Mouse (Mus musculus) c-Kit-positive CD71-negative TER-119-negative erythroid progenitor cells, embryonic 14.5 days (primary cell): ENCODE measurements around the gene Rbm47.
"Not testable (repeated sequence)": the region's sequence is repeated elsewhere in the genome, so short reads cannot be mapped to it uniquely, and the experiment has no call there.

Experiments
- DNase-seq: peaks from one replicate; pipeline ENCODE4 v3.0.0-alpha.2; 2013; ENCODE audit warnings: low read depth

Rbm47 gene

DNA sequence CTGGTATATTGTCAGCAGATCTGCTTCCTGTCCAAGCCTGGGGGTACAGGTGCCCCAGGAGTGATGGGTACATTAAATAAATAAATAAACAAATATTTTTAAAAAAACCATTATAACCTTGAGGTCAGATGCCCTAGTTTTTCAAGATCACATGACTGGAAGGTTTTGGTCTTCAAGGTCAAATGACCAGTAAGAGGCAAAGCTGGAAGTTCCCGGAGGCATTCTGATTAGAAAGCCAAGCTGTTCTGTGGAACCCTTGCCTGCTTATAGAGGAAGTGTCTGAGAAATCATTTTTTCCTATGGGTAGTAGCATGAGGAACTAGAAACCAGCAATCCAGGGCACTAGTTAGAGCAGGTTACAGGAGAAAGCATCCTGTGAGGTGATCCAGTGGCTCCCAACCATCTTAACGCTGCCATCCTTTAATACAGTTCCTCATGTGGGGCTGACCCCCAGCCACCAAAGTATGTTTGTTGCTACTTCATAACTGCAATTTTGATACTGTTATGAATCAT lies 157.4 kb downstream of the Rbm47 start:
- DNase-seq: no peak

DNA sequence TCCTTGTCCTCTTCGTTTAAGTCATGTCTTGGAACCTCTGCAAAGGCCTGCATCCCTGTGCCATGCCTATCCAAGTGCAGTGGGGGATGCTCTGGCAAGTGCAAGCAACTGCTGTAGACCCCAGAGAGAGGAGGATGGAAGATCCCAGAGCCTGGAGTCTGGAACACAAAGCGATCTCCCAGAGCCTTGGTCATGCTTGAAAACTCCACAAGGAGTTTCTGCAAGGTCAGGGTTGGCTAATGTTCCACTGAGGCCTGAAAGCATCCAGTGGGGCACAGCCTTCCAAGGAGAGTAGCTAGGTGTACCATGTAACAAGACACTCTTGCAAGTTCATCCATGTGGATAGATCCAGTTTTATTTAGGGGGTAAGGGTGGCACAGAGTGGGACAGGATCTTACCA lies 158.5 kb downstream of the Rbm47 start:
- DNase-seq: no peak

DNA sequence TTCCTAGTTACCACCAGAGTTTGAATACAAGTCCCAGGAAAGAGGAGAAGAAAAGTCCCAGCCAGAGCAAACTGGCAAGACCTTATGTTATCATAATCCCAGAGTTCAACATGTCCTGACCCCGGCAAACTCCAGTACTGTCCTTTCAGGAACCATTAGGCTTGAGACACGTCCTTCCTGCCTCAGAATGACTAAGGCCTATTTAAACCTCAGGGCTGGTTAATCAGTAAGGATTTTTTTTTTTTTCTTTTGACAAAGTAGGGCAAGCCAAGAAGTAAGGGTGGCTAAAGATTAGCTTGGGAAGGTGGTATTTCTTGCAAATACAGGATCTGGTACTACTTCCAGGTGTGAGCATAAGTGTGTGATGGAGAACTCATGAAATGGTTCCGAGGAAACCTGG lies 158.9 kb downstream of the Rbm47 start:
- no peak for DNase-seq

DNA sequence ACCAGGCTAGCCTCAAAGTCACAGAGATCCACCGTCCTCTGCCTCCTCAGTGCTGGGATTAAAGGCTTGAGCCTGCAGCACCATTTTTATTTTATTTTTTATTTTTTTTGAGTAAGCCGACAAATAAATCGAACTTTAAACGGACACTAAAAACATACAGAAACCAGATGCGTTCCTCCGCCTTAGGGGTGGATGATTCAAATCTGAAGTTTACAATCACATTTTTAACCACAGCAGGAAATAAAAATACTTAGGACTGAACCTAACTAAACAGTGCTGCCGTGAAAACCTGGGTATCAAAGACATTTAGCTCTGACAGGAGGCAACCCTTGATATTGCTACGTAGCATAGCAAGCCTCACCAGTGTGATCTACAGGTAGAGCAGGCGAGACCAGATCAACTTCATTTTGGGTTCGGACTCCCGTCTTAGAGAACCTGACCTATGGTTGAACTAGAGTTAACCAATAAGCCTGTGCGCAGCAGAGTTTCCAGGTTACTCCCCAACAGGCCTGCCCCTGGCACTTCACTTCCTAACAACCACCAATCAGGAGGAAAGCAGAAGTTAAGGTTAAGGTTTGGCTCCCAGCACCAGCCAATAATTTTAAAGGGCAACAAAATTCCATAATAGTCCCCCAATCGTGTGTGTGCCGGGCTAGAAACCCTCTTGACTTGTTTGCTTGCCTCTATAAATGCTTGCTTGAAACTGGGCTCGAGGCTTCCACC lies 164.5 kb downstream of the Rbm47 start:
- no peak for DNase-seq

DNA sequence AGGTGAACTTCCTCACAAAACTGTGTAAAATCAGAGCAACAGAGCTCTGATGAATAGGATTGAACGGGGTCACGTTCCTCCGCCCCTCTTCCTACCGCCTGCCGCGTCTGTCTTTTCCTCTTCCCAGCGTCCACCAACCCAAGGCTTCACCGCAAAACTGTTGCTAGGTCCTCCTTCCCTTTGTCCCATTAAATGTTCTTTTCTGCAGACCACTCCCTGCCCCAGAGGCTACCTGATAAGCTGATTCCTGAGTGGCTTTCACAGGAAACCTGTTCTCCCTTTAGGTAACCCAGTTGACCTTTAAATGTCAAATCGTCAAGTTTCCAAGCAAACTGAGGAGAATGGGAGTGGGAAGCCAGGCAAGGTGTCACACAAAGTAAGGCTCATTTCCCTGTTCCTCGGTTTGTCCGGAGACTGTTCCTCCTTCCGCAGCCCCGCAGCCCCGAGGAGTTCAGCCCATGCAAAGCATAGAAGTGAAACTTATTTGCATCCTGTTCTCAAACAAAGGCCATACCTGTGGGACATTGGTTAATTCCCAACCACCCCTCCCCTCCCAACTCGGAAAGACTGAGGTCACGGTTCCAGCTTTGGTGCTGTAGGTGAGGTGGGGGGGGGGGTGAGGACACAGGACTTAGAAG lies 167.8 kb downstream of the Rbm47 start:
- no peak for DNase-seq

DNA sequence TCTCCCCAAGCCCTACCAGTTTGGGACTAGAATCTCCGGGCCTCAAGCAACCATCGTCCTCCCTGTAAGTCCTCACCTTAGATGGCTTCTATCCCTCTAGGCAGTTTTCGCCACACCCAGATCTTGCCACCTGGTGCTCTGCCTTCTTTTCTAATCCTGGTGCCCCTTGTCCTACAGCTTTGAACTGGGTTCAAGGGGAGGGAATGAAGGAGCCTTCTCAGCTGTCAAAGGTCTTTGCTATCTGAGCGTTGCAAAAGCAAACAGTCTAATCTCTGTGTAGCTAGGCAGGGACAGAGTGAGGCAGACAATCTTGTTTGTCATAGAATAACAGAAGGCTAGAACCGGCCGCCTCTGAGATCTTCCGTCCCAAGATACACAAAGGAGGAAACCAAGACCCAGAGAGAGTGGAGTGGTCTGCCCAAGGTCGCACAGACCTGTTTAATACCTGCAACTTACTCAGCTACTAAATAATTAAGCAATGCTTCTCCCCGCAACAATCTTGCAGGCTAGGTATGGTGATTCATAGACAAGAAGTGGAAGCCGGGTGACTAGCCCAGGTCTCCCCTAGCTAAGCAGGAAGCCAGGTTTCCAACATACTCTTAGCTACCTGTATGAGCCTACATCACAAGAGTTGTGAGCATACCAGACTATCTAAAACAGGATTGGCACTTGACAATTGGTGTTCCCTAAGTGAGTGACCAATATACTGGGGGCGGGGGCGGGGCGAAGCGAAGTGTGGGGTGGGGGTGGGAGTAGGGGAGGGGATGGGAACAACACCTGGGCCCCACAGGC lies 168.6 kb downstream of the Rbm47 start, which contains the start of gene 9130230L23Rik:
9130230L23Rik (minus strand) TSS at position 152 of the 792 bp plus-strand sequence.
- no peak for DNase-seq

DNA sequence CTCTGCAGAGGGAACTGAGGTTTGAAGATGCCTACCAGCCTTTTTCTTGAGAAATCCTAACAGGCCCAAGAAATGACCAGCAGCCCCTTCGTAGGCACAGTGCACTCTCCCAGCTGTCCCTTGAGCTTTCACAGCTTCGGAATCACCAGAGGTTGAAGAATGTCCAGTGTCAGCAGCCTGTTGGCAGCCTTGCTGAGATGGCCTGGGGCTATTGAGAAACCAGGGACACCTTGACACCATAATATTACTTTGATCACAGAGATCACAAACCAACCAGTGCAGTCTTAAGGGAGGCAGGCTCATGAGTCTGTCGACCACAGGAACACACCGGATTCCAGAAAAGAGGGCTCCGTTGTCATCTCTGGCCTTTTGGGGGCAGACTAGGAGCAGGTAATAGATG lies 171.7 kb downstream of the Rbm47 start:
- no peak for DNase-seq

DNA sequence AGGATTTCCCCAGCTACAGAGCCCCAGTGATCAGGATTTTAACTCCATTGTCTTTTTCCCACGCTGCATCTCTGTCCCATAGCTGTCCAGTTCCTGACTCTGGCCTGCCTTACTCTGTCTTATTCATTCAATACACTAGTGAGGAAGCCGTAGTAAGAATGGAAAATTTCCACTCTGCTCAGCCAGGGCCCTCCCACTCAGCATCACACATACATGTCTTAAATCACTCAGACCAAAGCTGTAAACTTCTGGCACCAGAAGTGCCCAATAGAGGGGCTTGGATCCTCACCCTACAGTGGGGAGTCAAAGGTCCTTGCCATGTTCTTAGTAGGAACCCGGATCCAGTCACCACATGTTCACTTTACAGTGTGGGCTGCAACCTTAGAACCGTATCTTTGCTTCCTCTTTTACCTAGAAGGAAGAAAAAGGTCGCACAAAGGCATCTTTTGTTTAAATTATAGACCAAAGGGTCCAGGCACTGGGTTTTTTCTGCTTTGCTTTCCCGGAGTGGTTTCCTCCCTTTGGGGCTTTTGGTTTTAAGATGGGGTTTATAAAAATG lies 172.3 kb downstream of the Rbm47 start:
- DNase-seq: no peak

DNA sequence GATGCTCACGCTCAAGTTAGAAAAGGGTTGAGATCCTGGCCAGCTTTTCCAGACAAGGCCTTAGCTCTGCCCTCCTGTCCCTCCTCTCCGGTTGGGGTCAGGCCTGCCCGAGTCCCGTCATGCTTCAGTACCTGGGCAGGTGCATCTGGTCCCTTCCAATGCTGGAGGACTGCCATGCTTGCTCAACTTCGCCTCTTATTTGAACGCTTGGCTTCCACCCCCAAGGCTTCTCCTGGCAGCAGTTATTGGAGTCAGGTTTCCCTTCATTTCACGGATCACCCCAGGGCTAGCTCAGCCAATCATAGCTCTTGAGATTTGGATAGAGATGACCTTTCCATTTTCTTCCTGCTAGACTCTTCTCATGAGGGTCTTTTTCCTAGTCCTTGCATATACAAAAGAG lies 172.8 kb downstream of the Rbm47 start:
- DNase-seq: no peak

DNA sequence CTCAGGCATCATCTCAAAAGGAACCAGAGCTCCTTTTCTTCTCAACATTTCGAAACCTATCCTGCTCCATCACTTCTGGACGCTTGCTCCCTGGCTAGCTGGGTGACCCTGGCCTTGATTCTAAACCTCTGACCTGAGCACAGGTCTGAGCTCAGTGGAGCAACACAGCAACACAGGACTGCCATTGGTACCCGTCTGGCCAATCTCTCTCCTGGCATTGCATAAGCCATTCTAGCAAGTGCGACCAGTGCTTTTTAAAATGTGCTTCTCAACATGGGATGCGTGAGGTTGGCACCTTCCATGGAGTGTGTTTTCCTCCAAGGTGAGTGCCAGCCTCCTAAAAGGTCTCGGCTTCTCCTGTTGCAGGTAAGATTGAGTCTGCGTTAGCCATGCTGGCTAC lies 173.8 kb downstream of the Rbm47 start:
- DNase-seq: no peak

DNA sequence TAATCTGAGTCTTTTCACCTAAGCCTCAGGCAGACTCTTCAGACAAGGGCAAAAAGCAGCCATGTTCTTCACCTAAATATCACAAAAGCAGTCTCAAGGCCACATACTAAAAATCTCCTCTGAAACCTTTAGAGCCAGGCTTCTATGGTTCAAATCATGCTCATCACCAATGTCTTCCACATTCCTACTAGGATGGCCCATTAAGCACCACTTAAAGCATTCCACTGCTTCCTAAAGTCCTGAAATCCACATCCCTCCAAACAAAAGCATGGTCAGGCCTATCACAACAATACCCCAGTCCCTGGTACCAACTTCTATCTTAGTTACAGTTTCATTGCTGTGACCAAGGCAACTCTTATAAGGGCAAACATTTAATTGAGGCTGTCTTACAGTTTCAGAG lies 175.1 kb downstream of the Rbm47 start:
- DNase-seq: no peak

DNA sequence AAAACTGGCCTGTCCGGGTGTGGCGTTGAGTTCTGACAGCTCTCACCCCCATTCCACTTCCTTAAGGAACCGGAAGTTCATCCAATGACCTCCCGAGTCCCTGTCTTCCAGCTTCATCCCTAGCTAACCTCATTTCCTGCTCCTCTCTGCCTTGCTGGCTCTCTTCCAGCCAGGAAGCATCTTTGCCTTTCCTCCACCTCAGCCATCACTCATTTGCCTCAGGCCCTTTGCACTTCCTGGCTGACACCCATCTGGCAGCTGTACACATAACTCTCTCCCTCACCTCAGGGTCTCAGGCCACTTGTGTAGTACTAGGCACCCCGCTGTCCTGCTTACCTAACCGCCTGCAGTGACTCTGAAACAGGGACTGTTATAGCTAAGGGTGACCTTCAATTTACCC lies 178.3 kb downstream of the Rbm47 start:
- no peak for DNase-seq

DNA sequence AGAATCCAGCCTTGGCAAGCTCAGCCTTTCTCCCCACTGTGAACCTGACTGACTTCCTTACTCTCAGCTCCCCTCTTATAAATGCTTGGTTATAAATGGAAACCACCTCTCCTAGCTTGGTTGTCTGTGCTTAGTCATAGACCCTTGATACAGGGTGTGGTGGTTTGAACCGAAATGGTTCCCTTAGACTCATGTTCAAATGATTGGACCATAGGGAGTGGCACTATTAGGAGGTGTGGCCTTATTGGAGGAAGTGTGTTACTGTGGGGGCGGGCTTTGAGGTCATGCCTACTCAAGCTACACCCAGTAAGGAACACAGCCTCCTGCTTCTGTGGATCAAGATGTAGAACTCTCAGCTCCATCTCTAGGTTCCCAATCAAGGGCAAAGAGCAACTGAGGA lies 181.7 kb downstream of the Rbm47 start:
- DNase-seq: peak; percentile 22

DNA sequence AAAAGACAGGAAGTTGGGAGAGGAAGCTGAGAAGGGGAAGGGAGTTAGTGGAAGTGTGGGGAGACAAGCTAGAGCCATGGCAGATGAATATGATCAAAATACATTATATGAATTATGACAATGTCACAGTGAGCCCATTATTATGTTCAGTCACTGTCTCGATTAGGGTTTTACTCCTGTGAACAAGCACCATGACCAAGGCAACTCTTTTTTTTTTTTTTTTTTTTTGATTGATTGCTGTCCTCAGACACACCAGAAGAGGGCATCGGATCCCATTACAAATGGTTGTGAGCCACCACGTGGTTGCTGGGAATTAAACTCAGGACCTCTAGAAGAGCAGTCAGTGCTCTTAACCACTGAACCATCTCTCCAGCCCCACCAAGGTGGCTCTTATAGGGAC lies 185.9 kb downstream of the Rbm47 start:
- DNase-seq: not testable (repeated sequence)

DNA sequence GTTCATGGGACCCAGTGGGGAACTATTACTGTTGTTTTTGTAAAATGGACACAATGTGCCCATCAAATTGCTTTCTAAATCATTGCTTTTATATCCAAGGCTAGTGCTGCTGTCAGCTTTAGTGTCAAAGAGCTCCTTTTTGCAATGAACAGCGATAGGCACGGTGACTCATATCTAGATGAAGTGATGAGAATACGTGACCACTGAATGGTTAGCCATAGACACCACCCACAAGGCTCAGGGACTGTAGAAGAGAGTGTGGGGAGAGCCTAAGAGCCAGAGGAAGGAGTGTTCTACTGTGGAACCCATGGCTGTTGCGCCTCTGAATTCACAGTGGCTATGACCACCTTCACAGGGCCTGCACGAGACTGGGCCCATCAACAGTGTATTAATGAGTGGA lies 186.5 kb downstream of the Rbm47 start:
- no peak for DNase-seq

DNA sequence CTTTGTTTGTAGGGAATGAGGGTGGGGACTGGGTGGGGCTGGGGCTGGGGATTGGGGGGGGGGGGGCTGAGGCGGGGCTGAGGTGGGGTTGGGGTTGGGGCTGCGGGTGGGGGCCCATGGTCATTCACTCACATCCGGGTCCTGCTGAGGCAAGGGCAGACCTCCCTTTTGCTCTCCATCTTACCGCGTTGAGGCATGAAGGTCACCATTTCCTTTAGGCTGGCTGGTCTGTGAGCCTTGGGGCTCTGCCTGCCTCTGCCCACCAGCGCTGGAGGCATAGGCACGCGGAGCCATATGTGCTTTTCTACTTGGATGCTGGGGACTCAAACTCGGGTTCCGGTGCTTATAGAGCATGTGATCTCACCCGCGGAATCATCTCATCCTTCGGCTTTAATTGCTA lies 197.2 kb downstream of the Rbm47 start:
- DNase-seq: no peak

DNA sequence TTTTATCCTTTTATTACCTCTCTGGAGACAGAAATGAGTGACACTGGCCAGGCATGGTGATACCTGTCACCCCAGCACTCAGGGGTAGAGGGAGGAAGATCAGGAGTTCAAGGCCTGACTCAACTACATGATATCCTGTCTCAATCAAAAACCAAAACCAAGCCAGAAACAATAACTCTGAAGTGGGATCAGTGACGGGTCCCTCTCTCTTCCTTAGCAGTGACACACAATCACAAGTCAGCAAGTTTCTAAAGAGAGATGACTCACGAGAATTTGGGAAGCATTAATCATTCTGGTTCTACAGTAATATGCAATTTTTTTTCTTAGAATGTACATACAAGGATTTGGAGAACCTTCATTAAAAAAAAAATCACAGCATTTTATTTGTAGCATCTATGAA lies 199.7 kb downstream of the Rbm47 start:
- DNase-seq: no peak

DNA sequence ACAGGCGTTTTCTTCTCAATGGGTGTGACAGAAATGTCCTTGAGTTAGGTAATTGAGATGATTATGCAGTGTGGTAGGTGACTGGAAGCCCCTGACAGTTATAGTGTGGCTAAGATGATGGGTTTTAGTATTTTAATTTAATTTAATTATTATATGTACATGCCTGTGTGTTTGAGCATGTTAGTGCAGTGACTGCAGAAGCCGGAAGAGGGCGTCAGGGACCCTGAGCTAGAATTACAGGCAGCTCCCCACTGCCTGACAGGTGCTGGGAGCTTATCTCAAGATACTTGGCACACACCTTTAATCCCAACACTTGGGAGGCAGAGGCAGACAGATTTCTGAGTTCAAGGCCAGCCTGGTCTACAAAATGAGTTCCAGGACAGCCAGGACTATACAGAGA lies 204.9 kb downstream of the Rbm47 start:
- no peak for DNase-seq

DNA sequence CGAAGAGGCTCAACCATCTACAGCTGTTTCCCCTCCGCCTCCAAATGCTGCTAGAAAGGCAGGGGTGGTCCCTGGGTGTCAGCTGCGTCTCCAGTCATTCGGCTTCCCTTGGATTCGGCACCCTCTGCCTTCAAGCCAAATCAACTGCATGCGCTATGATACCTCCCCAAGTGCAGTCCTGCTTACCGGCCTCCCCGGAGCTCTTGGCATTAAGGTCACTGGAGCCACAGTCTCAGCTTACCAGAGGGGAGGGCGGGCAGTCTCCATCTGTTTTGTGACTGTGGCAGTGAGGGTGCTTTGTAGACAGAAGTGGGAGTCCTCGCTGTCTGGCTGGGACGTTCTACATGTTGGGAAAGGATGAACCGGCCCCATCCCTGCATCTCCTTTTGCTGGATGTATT lies 205.8 kb downstream of the Rbm47 start:
- no peak for DNase-seq
